Mouse (Mus musculus) bone marrow macrophage, adult 2 months (primary cell): ENCODE data around the gene Tmem259. TPM values are rescaled to one million over a fixed set of nuclear protein-coding genes. Genes with fewer than 3 reads are reported as not detected.

Experiments
- H3K27ac ChIP-seq: 2 replicates; pipeline ENCODE4 v1.5.1; 2012; ENCODE audit warnings: low read depth, low read length; ENCODE audit not compliant: insufficient read depth
- H3K4me1 ChIP-seq: 2 replicates; pipeline ENCODE4 v1.6.1; 2012; ENCODE audit warnings: low read length; ENCODE audit not compliant: control insufficient read depth, insufficient read depth
- H3K4me3 ChIP-seq: 2 replicates; pipeline ENCODE4 v1.5.1; 2012; ENCODE audit warnings: mild to moderate bottlenecking, low read length, moderate library complexity; ENCODE audit not compliant: insufficient read depth
- CTCF ChIP-seq: IDR thresholded peaks from 2 replicates; pipeline ENCODE4 v1.5.1; 2012; ENCODE audit warnings: low read depth, mild to moderate bottlenecking, low read length, moderate library complexity
- POLR2A ChIP-seq: IDR thresholded peaks from 2 replicates; pipeline ENCODE4 v1.6.1; 2012; ENCODE audit warnings: mild to moderate bottlenecking, low read depth, low read length, borderline replicate concordance
- polyA plus RNA-seq: library from polyadenylated mRNA; stranded (reverse); fragments of >200 nt; gene quantifications from 2 replicates; pipeline ENCODE4 v1.2.4, GENCODE M21; 2012; ENCODE audit not compliant: missing spikeins, insufficient read depth, insufficient read length

Tmem259 gene
- polyA plus RNA-seq, 1 experiment, result 101 TPM

DNA sequence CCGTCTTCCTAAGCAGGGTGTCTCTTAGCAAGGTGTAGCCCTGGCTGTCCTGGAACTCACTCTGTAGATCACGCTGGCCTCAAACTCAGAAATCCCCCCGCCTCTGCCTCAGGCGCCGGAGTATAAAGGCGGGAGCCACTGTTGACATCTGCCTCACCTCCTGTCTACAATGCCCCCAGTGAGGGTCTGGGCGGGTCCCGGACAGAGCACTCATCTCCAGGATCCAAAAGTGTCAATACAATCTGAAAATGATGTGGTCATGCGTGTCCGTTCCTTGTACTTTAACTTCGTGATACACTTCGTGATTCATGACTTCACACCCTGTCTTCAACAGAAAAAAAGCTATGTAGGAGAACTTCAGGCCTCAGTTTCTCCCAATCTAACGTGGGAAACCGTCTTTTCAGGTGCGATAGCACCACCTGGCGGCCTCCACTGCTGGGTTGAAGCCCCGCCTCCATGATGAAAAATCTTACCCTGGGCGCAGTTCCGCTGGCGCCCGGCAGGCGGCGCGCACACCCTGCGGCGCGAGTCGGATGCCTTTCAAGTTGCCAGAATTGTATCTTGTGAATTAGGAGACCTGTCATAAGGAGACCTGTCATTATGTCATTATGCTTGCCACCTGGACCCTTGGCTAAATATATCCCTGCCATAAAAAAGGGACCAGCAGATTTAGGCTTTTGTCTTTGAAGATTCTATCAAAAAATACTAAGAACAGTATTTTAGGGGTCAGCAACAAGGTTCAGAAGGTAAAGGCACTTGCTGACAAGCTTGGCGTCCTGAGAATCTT is 58.9 kb downstream of the Tmem259 start:
- Histone ChIP-seq H3K4me1 (peaks cover 20% of the 10 kb centered on the region), H3K27ac (no peak overlapping the region), H3K4me3 (peak overlapping the region; percentile 77; the same call in 1 of the 2 replicates)
- TF ChIP-seq POLR2A (no peak), CTCF (peak; percentile 99)

Other genes with a start within 250 kb of the Tmem259 start
- 18.8 and 19.8 TPM in 2 replicates for gene Polrmt, start 237.7 kb downstream of the Tmem259 start, polyA plus RNA-seq
- not detected in 2 replicates for gene Fgf22, start 229.3 kb downstream of the Tmem259 start, polyA plus RNA-seq
- 23.3 and 27.6 TPM in 2 replicates for gene Rnf126, start 217.4 kb downstream of the Tmem259 start, polyA plus RNA-seq
- gene Fstl3, start 207.1 kb downstream of the Tmem259 start, polyA plus RNA-seq, result 1.0 and 1.1 TPM in 2 replicates
- gene Prss57, start 193.4 kb downstream of the Tmem259 start, polyA plus RNA-seq, result not detected in 2 replicates
- 2.9 and 3.4 TPM in 2 replicates for gene Palm, start 190.8 kb downstream of the Tmem259 start, polyA plus RNA-seq
- 0.91 TPM in 1 of 2 replicates, not detected in the other for gene Misp, start 163.3 kb downstream of the Tmem259 start, polyA plus RNA-seq
- 129 and 141 TPM in 2 replicates for gene Ptbp1, start 129.9 kb downstream of the Tmem259 start, polyA plus RNA-seq
- gene Prtn3, start 109.9 kb downstream of the Tmem259 start, polyA plus RNA-seq, result not detected in 2 replicates
- not detected in 2 replicates for gene Plppr3, start 109.7 kb downstream of the Tmem259 start, polyA plus RNA-seq
- 0.75 TPM in 1 of 2 replicates, not detected in the other for gene Elane, start 98.1 kb downstream of the Tmem259 start, polyA plus RNA-seq
- 1.3 TPM in 1 of 2 replicates, not detected in the other for gene Cfd, start 93.5 kb downstream of the Tmem259 start, polyA plus RNA-seq
- gene Med16, start 75.4 kb downstream of the Tmem259 start, polyA plus RNA-seq, result 14.6 and 19.3 TPM in 2 replicates
- gene Gm26602, start 73.5 kb downstream of the Tmem259 start, polyA plus RNA-seq, result not detected in 2 replicates
- 0.67 and 0.71 TPM in 2 replicates for gene Kiss1r, start 67.4 kb downstream of the Tmem259 start, polyA plus RNA-seq
- 87.2 and 90.4 TPM in 2 replicates for gene R3hdm4, start 63.1 kb downstream of the Tmem259 start, polyA plus RNA-seq
- 15.4 and 17.8 TPM in 2 replicates for gene Arid3a, start 57.3 kb downstream of the Tmem259 start, polyA plus RNA-seq
- 32.2 and 35.8 TPM in 2 replicates for gene Wdr18, start 24.2 kb downstream of the Tmem259 start, polyA plus RNA-seq
- gene Grin3b, start 13.6 kb downstream of the Tmem259 start, polyA plus RNA-seq, result 0.65 and 0.91 TPM in 2 replicates
- gene Cnn2, start 4.3 kb upstream of the Tmem259 start, polyA plus RNA-seq, result 37.5 and 41.5 TPM in 2 replicates
- 24.6 and 27.5 TPM in 2 replicates for gene Abca7, start 12.2 kb upstream of the Tmem259 start, polyA plus RNA-seq
- 218 TPM in 2 replicates for gene Arhgap45, start 32.3 kb upstream of the Tmem259 start, polyA plus RNA-seq
- 53.0 and 55.5 TPM in 2 replicates for gene Polr2e, start 55.5 kb upstream of the Tmem259 start, polyA plus RNA-seq
- 311 and 322 TPM in 2 replicates for gene Gpx4, start 62.8 kb upstream of the Tmem259 start, polyA plus RNA-seq
- gene Sbno2, start 121.2 kb upstream of the Tmem259 start, polyA plus RNA-seq, result 54.5 and 55.8 TPM in 2 replicates
- gene Stk11, start 131.5 kb upstream of the Tmem259 start, polyA plus RNA-seq, result 104 TPM in 2 replicates
- gene Atp5d, start 154.3 kb upstream of the Tmem259 start, polyA plus RNA-seq, result 198 TPM in 2 replicates
- 2.0 and 2.9 TPM in 2 replicates for gene Cbarp, start 156.5 kb upstream of the Tmem259 start, polyA plus RNA-seq
- 32.9 and 40.5 TPM in 2 replicates for gene Midn, start 163.9 kb upstream of the Tmem259 start, polyA plus RNA-seq
- 48.0 and 49.8 TPM in 2 replicates for gene Cirbp, start 181.7 kb upstream of the Tmem259 start, polyA plus RNA-seq
- gene 1600002K03Rik, start 188.6 kb upstream of the Tmem259 start, polyA plus RNA-seq, result 22.7 and 23.9 TPM in 2 replicates
- 0.51 and 1.0 TPM in 2 replicates for gene Efna2, start 195.2 kb upstream of the Tmem259 start, polyA plus RNA-seq
- gene Mum1, start 242.1 kb upstream of the Tmem259 start, polyA plus RNA-seq, result 27.2 and 36.2 TPM in 2 replicates